Mouse (Mus musculus) hindbrain, embryonic 14.5 days (tissue): ENCODE measurements around the gene Kcnd1. TPM values are rescaled to one million over a fixed set of nuclear protein-coding genes. Genes with fewer than 3 reads are reported as not detected.
A peak's percentile ranks its signal among the peaks of the same experiment; 100 is the strongest.
"Not testable (repeated sequence)": the region's sequence is repeated elsewhere in the genome, so short reads cannot be mapped to it uniquely, and the experiment has no call there.

Experiments
- ATAC-seq: fragments of 200-750 bp; cut with Nextera tagmentation; 2 replicates; pipeline ENCODE4 v1.8.0; 2017; ENCODE audit warnings: moderate number of reproducible peaks, mild to moderate bottlenecking, moderate TSS enrichment, moderate library complexity; ENCODE audit not compliant: low FRiP score
- DNase-seq: peaks from one replicate; pipeline ENCODE4 v3.0.0-alpha.2; 2015; ENCODE audit warnings: low spot score
- H3K27ac ChIP-seq: fragments of 300-500 bp; sonication (generic); 2 replicates; pipeline ENCODE4 v1.5.1; 2014; ENCODE audit warnings: mild to moderate bottlenecking, moderate library complexity
- H3K27me3 ChIP-seq: fragments of 300-500 bp; sonication (generic); 2 replicates; pipeline ENCODE4 v1.6.1; 2014; ENCODE audit warnings: mild to moderate bottlenecking, low read length, mixed read lengths; ENCODE audit not compliant: control insufficient read depth, insufficient read depth
- H3K36me3 ChIP-seq: fragments of 300-500 bp; sonication (generic); replicated peaks from 2 replicates; pipeline ENCODE4 v1.6.1; 2014; ENCODE audit not compliant: control insufficient read depth, insufficient read depth
- H3K4me1 ChIP-seq: fragments of 300-500 bp; sonication (generic); replicated peaks from 2 replicates; pipeline ENCODE4 v1.6.1; 2014; ENCODE audit warnings: antibody characterized with exemption, low read length, mixed read lengths; ENCODE audit not compliant: control insufficient read depth, insufficient read depth
- H3K4me2 ChIP-seq: fragments of 300-500 bp; sonication (generic); replicated peaks from 2 replicates; pipeline ENCODE4 v1.6.1; 2014; ENCODE audit warnings: mild to moderate bottlenecking, moderate library complexity
- H3K4me3 ChIP-seq: fragments of 300-500 bp; sonication (generic); replicated peaks from 2 replicates; pipeline ENCODE4 v1.5.1; 2014; ENCODE audit warnings: mild to moderate bottlenecking, low read length
- H3K9ac ChIP-seq: fragments of 300-500 bp; sonication (generic); 2 replicates; pipeline ENCODE4 v1.6.1; 2014
- H3K9me3 ChIP-seq: fragments of 300-500 bp; sonication (generic); 2 replicates; pipeline ENCODE4 v1.6.1; 2016; ENCODE audit warnings: low read length; ENCODE audit not compliant: control insufficient read depth
- WGBS: fragments of 180-500 bp; shearing (Covaris S2); extraction: QIAGEN DNeasy Blood & Tissue Kit; methylation state at CpG from one replicate; pipeline ENCODE4 v1.1.7; 2014; 5-methylcytosine and 5-hydroxymethylcytosine counted together
- polyA plus RNA-seq: library from polyadenylated mRNA; unstranded; fragments of >200 nt; fragmentation: Nextera tagmentation; extraction: Ambion mirVana; gene quantifications from 2 replicates; pipeline ENCODE4 v1.2.1, GENCODE M21; 2014

The Kcnd1 gene
- polyA plus RNA-seq, 1 experiment from 2014 or later, result 4.1 TPM

DNA sequence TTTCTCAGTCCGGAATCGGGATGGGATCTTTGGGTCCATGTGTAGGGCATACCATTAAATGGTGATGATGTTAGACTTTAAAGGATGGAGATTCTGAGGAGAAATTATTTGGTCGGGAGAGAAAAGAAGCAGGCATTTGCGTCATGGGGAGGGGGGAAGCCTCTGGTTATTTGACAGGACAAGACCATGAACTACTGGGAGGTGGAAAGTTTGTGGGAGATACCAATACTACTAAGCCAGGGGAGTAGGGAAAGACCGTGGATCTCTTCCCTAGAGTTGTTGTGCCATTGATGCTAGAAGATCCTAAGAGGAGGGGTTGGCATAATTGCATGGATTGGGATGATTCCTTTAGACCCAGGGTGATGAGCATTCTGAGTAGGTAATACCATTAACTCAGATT lies 31.8 kb upstream of the Kcnd1 start:
- WGBS, result 22% methylated on average over 5 of the region's 5 CpGs
- DNase-seq (peak; percentile 25), ATAC-seq (no peak)
- Histone ChIP-seq H3K4me3 (peak overlapping the region; percentile 52), H3K27ac (peak overlapping the region; percentile 70), H3K4me1 (0 out of 2 replicates have a peak, but pooled peaks cover 7% of the 10 kb centered on the region), H3K36me3 (peaks cover 6% of the 10 kb centered on the region; the same call in 1 of the 2 replicates), H3K27me3 (no peaks in the 10 kb centered on the region), H3K4me2 (peak overlapping the region; percentile 59), H3K9me3 (no peaks in the 10 kb centered on the region), H3K9ac (peak overlapping the region; percentile 66)

DNA sequence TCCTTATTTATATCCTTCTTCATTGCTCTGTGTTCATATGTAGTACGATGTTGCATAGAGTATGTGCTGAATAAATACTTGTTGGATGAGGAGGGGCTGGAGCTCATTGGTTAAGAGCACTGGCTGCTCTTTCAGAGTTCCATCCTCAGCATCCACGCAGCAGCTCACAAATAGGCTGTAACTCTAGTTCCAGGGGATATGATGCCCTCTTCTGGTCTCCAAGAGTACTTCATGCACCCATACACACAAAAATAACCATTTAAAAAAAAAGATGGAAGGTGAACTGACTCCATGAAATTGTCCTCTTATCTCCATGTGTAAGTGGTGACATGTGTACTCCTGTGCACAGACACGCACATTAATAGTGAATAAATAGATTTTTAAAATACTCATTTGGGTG lies 28.7 kb upstream of the Kcnd1 start:
- Histone ChIP-seq H3K4me2 (no peak overlapping the region), H3K36me3 (peaks cover 13% of the 10 kb centered on the region; the same call in 1 of the 2 replicates), H3K4me3 (no peak overlapping the region), H3K27ac (no peak overlapping the region), H3K9me3 (no peaks in the 10 kb centered on the region), H3K4me1 (0 out of 2 replicates have a peak, but pooled peaks cover 7% of the 10 kb centered on the region), H3K9ac (no peak overlapping the region), H3K27me3 (no peaks in the 10 kb centered on the region)
- WGBS, result 41% methylated on average over 3 of the region's 3 CpGs
- ATAC-seq (no peak), DNase-seq (no peak)

DNA sequence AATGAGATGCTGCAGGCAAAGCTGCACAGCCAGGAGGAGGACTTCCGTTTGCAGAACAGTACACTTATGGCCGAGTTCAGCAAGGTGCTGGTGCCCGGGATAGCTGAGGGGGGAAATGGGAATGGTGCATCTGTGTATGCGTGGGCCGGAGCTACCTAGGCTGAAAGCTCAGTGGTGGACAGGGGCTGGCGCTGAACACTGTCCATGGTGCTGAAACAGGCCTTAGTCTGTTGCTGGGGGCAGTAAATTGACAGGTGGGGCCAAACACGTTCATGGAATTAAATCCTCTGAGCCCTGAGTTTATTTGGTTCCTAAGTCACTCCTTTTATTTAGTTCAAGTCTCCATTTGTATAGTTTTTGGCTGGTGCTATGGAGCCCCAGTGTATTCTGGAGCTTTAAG lies 27.1 kb upstream of the Kcnd1 start:
- ATAC-seq, result no peak
- 34% methylated on average over 7 of the region's 7 CpGs for WGBS
- no peaks in the 10 kb centered on the region for H3K9me3 ChIP-seq
- no peaks in the 10 kb centered on the region for H3K27me3 ChIP-seq
- H3K36me3 ChIP-seq, result peaks cover 23% of the 10 kb centered on the region
- no peak overlapping the region for H3K4me2 ChIP-seq
- H3K4me1 ChIP-seq, result 0 out of 2 replicates have a peak, but pooled peaks cover 7% of the 10 kb centered on the region
- no peak for DNase-seq
- H3K27ac ChIP-seq, result no peak overlapping the region
- no peak overlapping the region for H3K9ac ChIP-seq
- H3K4me3 ChIP-seq, result no peak overlapping the region

DNA sequence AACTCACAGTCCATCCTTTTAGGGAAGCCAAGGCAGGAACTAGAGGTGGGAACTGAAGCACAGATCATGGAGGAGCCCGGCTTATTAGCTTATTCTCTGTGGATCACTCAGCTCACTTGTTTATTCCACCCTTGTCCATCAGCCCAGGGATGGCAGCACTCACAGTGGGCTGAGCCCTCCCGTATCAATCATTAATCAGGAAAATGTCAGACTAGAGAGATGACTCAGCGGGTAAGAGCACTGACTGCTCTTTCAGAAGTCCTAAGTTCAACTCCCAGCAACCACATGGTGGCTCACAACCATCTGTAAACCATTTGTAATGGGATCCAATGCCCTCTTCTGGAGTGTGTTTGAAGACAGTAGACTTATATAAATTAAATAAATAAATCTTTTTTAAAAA lies 24.8 kb upstream of the Kcnd1 start:
- Histone ChIP-seq H3K4me3 (no peak overlapping the region), H3K9ac (no peak overlapping the region), H3K27me3 (no peaks in the 10 kb centered on the region), H3K27ac (no peak overlapping the region), H3K9me3 (no peaks in the 10 kb centered on the region), H3K4me2 (no peak overlapping the region), H3K4me1 (no peaks in the 10 kb centered on the region), H3K36me3 (peaks cover 40% of the 10 kb centered on the region)
- ATAC-seq (no peak), DNase-seq (no peak)
- 88% methylated on average over 3 of the region's 3 CpGs for WGBS

DNA sequence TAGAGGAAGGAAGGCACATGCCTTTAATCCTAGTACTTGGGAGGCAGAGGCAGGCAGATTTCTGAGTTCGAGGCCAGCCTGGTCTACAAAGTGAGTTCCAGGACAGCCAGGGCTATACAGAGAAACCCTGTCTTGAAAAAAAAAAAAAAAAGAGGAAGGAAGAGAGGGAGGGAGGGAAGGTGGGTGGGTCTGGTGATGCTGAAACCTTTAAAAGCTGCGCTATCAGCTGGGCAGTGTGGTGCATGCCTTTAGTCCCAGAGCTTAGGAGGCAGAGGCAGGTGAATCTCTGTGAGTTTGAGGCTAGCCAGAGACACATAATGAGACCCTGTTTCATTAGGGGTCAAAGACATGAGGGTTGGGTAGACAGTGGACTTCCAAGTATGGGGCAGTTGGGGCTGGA lies 19.9 kb upstream of the Kcnd1 start:
- H3K27ac ChIP-seq, result not testable (repeated sequence)
- H3K36me3 ChIP-seq, result peaks cover 70% of the 10 kb centered on the region

DNA sequence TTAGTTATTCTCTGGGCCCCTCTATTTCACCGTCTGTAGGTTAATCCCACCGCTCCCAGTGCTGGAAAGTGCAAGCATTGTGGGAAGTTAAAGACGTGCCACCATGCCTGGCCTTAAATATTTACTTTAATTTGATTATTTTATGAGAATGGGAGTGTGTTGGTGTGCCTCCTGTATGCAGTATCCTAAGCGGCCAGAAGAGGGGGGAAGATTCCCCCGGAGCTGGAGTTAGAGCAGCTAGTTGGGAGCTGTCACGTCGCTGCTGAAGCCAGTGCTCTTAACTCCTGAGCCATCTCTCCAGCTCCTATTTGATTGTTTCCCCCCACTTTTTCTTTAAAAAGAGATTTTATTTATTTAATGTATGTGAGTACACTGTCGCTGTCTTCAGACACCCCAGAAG lies 7.1 kb upstream of the Kcnd1 start:
- H3K4me3 ChIP-seq, H3K9me3 ChIP-seq, H3K9ac ChIP-seq, ATAC-seq, H3K4me1 ChIP-seq, H3K27ac ChIP-seq, H3K27me3 ChIP-seq, DNase-seq, H3K4me2 ChIP-seq: not testable (repeated sequence)
- 67% methylated on average over 8 of the region's 8 CpGs for WGBS
- peaks cover 57% of the 10 kb centered on the region for H3K36me3 ChIP-seq

More for the DNA sequence above, 19.9 kb upstream of the Kcnd1 start:
- H3K4me3 ChIP-seq, H3K27me3 ChIP-seq, DNase-seq, ATAC-seq, H3K9me3 ChIP-seq, H3K4me2 ChIP-seq, H3K4me1 ChIP-seq, H3K9ac ChIP-seq: not testable (repeated sequence)
- 100% methylated on average over 2 of the region's 2 CpGs for WGBS

DNA sequence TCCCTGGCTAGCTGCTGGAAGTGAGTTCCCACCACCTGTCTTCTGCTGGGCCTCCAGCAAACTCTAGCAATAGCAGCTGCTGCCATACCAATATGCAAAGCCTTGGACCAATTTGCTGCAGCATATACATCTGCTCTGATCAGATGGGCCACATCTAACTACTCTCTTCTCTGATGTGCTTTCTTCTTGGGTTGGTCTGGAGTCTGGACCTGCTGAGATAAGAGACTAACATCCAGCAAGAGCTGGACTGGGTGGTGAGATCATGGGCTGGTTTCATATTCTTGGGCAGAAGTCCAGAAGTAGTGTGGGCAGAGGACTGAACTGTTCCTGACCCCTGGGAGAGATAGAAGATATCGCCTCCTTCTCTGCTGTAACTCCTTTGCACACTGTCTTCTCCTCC lies 15.1 kb downstream of the Kcnd1 start:
- no peak for ATAC-seq
- WGBS, result 100% methylated on average over 1 of the region's 1 CpGs

DNA sequence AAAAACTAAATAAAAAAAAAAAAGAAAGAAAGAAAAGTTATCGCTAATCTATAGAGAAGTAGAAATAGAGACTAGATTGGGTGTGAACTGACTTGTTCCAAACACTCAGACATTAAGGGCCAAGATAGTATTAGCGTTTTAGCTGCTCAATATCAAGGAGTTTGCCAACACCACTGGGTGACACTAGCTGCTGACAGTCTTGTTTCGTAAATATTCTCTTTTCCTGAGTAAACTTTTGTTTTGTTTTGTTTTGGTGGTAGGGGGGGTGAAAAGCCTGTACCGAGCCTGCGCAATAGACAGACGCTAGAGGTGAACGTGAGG lies 18.7 kb downstream of the Kcnd1 start:
- H3K36me3 ChIP-seq, result no peaks in the 10 kb centered on the region

More for the DNA sequence above, 15.1 kb downstream of the Kcnd1 start:
- no peaks in the 10 kb centered on the region for H3K36me3 ChIP-seq
- H3K4me1 ChIP-seq, result no peaks in the 10 kb centered on the region
- H3K4me3 ChIP-seq, result no peak overlapping the region
- H3K9me3 ChIP-seq, result no peaks in the 10 kb centered on the region
- no peak overlapping the region for H3K27ac ChIP-seq
- no peak overlapping the region for H3K4me2 ChIP-seq
- H3K9ac ChIP-seq, result no peak overlapping the region
- H3K27me3 ChIP-seq, result no peaks in the 10 kb centered on the region
- no peak for DNase-seq

DNA sequence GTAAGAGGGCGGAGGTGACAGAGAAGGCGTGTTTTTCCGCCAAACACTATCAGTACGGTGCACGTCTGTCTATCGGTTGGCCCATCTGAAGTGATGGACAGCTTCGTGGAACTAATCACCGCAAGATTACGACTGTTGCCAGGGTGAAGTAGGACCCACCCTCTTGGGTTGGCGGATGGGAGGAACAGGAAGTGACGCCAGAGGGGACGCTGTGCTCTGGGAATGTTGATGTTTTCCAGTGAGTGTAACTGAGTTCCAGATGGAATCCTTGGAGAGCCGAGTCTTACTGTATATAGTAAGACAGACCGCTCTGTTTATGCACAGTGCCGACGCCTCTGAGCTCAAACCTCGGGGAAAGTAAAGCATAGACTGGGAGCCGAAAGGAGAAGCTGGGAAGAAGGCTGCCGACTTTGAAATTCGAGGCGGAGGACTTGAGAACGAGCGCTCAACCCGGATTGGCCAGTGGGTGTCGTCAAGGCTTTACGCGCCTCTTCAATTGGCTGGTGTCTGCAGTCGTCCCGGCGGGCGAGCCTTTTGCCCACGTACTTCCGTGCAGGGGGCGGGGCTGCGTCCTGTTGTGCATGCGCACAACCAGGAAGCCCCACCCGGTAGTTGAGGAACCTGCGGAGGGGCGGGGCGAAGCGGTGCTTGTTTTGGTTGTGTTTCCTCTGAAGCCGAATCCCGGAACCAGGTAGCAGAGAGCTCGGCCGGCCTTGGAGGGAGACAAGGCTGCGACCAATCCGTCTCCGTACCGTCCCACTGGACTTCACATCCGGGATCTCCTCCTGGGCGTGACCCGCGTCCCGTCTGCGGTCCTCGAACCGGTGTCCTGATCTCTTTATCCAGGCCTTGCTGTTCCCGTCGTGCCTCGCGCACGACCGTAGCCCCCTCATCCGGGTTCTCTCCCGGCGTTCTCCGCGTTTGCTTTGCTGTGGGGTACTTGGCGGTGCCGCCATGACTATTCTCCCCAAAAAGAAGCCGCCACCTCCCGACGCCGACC lies 19.4 kb downstream of the Kcnd1 start, which contains the start of gene Otud5:
TSS of gene Otud5 (plus strand) at position 202 of the 1,000 bp plus-strand sequence.
- ATAC-seq (peak; percentile 96), DNase-seq (peak; percentile 89)
- Histone ChIP-seq H3K4me2 (peak within 1 kb of the TSS; percentile 77), H3K36me3 (no peaks in the 10 kb centered on the region), H3K4me3 (peak within 1 kb of the TSS; percentile 70), H3K9me3 (no peaks in the 10 kb centered on the region), H3K27ac (peak within 1 kb of the TSS; percentile 88), H3K9ac (peak within 1 kb of the TSS; percentile 77), H3K4me1 (peaks cover 5% of the 10 kb centered on the region), H3K27me3 (no peaks in the 10 kb centered on the region)
- WGBS, result 18% methylated on average over 74 of the region's 74 CpGs

More for the DNA sequence above, 18.7 kb downstream of the Kcnd1 start:
- Histone ChIP-seq H3K9me3 (no peaks in the 10 kb centered on the region), H3K27me3 (no peaks in the 10 kb centered on the region), H3K27ac (peak overlapping the region; percentile 88; the same call in 1 of the 2 replicates), H3K4me3 (peak overlapping the region; percentile 70; the same call in 1 of the 2 replicates), H3K9ac (no peak overlapping the region), H3K4me2 (peak overlapping the region; percentile 49), H3K4me1 (peaks cover 5% of the 10 kb centered on the region)
- DNase-seq, result no peak
- 24% methylated on average over 7 of the region's 7 CpGs for WGBS
- no peak for ATAC-seq
